Mouse (Mus musculus): ENCODE measurements around the gene Gramd4.

DNA sequence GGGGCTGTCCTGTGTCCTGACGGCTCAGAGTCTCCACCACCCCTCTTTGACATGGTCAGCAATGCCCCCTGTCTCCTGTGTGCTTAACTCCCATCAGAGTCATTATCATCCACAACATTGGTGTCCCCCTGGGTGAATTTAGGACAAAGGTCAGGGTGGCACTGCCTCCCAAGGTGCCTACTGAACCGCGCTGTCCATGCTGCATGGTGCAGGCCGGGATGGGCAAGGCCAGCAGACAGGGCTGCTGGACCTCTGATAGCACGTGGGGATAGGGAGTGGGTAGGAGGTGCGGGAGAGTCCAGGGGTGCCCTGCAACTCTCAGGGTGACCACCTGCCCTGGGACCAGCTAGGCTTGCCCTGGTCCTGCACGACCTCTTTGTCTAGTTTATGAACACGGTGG, 89.4 kb downstream of the Gramd4 start:
- TF ChIP-seq POLR2A (IDR thresholded peaks at IDR 0.05; ENCODE audit: low read depth, low read length) (no peak), CTCF (IDR thresholded peaks at IDR 0.05; ENCODE audit: extremely low read depth, insufficient read length, insufficient replicate concordance, low read depth, low read length) (no peak)

Measured in small intestine, adult 2 months (tissue).